Mouse (Mus musculus) ES-E14 (cell line): ENCODE results near the gene Olfr641.

ENCODE experiments used
- ZC3H11A ChIP-seq: IDR thresholded peaks from 2 replicates; pipeline ENCODE4 v1.6.1; 2012; ENCODE audit warnings: low read depth, mild to moderate bottlenecking, inconsistent platforms, low read length, borderline replicate concordance
- ZNF384 ChIP-seq: IDR thresholded peaks from 2 replicates; pipeline ENCODE4 v1.6.1; 2012; ENCODE audit warnings: low read depth, low read length, inconsistent platforms

- TF ChIP-seq ZC3H11A: no peak
- no peak for TF ChIP-seq ZNF384
Measured at GRCm38 (mm10) chr7:104052566-104052965, 17.3 kb downstream of the Olfr641 start, which contains the start of gene Olfr642.
